Mouse (Mus musculus): ENCODE measurements around the gene Rgma. TPM values are rescaled to one million over a fixed set of nuclear protein-coding genes. Genes with fewer than 3 reads are reported as not detected.

The Rgma gene
- polyA plus RNA-seq, 2 experiments, result 0.05 to 0.06 TPM

DNA sequence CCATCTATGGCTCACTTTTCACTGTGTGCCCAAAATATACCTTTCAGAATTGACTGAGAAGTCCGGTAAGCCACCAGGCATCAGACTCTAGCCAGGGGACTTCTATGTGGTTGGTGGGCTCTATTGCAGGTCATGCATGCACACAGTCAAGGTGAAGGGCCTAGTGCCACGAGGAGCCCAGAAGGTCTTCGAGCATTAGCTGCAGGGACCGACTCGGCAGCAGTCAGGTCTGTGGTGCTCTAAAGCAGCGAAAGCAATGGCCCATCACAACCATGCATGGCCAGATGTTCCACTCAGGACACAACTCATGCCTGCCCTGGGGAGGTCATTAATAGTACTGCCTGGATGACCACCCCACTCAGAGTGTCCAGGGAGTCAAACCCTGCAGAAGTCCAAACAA lies 52.5 kb downstream of the Rgma start:
- DNase-seq (ENCODE audit: low read depth in 3 of 3, low spot score in 3 of 3) (no peak), ATAC-seq (ENCODE audit: insufficient read depth) (no peak)
- H3K9ac ChIP-seq (replicated peaks), result no peak overlapping the region
- H3K27ac ChIP-seq, result no peak overlapping the region
- H3K4me3 ChIP-seq (ENCODE audit: insufficient read depth in 1 of 2, low read depth in 2 of 2, low read length in 2 of 2), result no peak overlapping the region
- no peaks in the 10 kb centered on the region for H3K9me3 ChIP-seq (ENCODE audit: control insufficient read depth, low read length)
- H3K27me3 ChIP-seq (ENCODE audit: control insufficient read depth, insufficient read depth, low read length), result no peaks in the 10 kb centered on the region
- H3K36me3 ChIP-seq (replicated peaks; ENCODE audit: control insufficient read depth, insufficient read depth, low read depth), result peaks cover 34% of the 10 kb centered on the region
- H3K4me2 ChIP-seq (ENCODE audit: low read depth), result no peak overlapping the region
- 87% methylated on average over 6 of the region's 6 CpGs for WGBS (ENCODE audit: insufficient replicate concordance)
- no peaks in the 10 kb centered on the region for H3K4me1 ChIP-seq (replicated peaks; ENCODE audit: control insufficient read depth in 2 of 2, insufficient read depth in 2 of 2, low read length in 1 of 2)
- TF ChIP-seq CTCF (IDR thresholded peaks at IDR 0.05; ENCODE audit: low read depth), result no peak
- TF ChIP-seq EP300 (IDR thresholded peaks at IDR 0.05; ENCODE audit: low read depth), result no peak

DNA sequence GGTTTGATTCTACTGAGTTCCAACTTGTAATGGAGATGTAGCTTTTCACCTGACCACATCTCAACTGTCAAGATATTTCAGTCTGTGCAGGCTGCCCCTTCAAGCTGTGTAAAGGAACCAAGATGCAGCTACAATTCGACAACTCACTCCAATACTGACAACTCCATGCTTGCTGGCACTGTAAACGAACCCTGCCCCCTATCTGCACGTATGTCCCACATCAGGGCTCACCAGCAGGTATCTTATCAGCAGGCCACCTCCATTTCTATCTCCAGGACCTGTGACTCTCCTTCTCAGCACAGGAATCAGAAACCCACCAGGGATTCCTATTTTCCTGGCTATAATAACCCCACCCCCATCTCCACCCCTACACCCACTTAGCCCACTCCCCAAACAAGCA lies 53.2 kb downstream of the Rgma start:
- TF ChIP-seq CTCF (IDR thresholded peaks at IDR 0.05; ENCODE audit: low read depth) (0 out of 2 replicates have a peak, but pooled peaks have one; percentile 13), EP300 (IDR thresholded peaks at IDR 0.05; ENCODE audit: low read depth) (no peak)
- DNase-seq (ENCODE audit: low read depth in 3 of 3, low spot score in 3 of 3) (no peak), ATAC-seq (ENCODE audit: insufficient read depth) (no peak)
- no peak overlapping the region for H3K4me2 ChIP-seq (ENCODE audit: low read depth)
- H3K27me3 ChIP-seq (ENCODE audit: control insufficient read depth, insufficient read depth, low read length), result no peaks in the 10 kb centered on the region
- WGBS (ENCODE audit: insufficient replicate concordance), result 55% methylated on average over 3 of the region's 3 CpGs
- H3K4me3 ChIP-seq (ENCODE audit: insufficient read depth in 1 of 2, low read depth in 2 of 2, low read length in 2 of 2), result no peak overlapping the region
- no peaks in the 10 kb centered on the region for H3K9me3 ChIP-seq (ENCODE audit: control insufficient read depth, low read length)
- no peak overlapping the region for H3K9ac ChIP-seq (replicated peaks)
- no peak overlapping the region for H3K27ac ChIP-seq
- H3K4me1 ChIP-seq (replicated peaks; ENCODE audit: control insufficient read depth in 2 of 2, insufficient read depth in 2 of 2, low read length in 1 of 2), result no peaks in the 10 kb centered on the region
- H3K36me3 ChIP-seq (replicated peaks; ENCODE audit: control insufficient read depth, insufficient read depth, low read depth), result peaks cover 36% of the 10 kb centered on the region

DNA sequence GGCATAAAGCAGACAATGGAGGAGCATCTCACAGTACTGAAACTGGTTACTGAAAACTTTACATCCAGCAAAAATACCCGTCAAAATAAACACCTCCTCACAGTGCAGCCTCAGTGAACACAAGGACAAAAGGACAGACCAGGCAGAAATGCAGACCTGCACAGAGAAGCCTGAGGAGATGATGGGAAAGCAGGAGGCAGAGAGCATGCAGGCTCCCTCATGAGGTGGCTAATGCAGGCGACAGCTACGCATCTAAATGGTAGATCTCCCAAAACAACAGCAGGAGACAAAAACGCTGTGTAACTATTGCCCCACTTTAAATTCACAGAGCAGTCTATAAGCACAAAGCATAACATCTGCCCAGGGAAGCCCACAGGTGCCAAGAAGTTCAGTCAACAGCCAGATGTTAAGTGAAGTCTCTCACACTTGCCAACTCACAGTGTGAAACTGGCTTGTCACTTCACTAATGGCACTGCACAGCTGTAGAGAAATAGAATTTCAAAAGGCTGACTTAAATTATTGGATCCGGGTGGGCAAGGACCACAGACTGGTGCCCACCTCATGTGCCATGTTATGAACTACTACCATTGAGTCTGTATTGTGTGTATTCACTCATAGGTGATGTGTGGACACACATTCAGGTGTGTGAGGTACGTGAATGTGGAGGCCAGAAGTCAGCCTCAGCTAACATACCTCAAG lies 58.5 kb downstream of the Rgma start:
- Histone ChIP-seq H3K36me3 (replicated peaks; ENCODE audit: control insufficient read depth, insufficient read depth, low read depth) (peaks cover 71% of the 10 kb centered on the region), H3K4me2 (ENCODE audit: low read depth) (no peak overlapping the region), H3K4me3 (ENCODE audit: insufficient read depth in 1 of 2, low read depth in 2 of 2, low read length in 2 of 2) (no peak overlapping the region), H3K9me3 (ENCODE audit: control insufficient read depth, low read length) (no peaks in the 10 kb centered on the region), H3K9ac (replicated peaks) (no peak overlapping the region), H3K27ac (no peak overlapping the region), H3K27me3 (ENCODE audit: control insufficient read depth, insufficient read depth, low read length) (no peaks in the 10 kb centered on the region), H3K4me1 (replicated peaks; ENCODE audit: control insufficient read depth in 2 of 2, insufficient read depth in 2 of 2, low read length in 1 of 2) (no peaks in the 10 kb centered on the region)
- TF ChIP-seq EP300 (IDR thresholded peaks at IDR 0.05; ENCODE audit: low read depth) (no peak), CTCF (IDR thresholded peaks at IDR 0.05; ENCODE audit: low read depth) (no peak)
- 86% methylated on average over 6 of the region's 6 CpGs for WGBS (ENCODE audit: insufficient replicate concordance)
- DNase-seq (ENCODE audit: low read depth in 3 of 3, low spot score in 3 of 3) (no peak), ATAC-seq (ENCODE audit: insufficient read depth) (no peak)

DNA sequence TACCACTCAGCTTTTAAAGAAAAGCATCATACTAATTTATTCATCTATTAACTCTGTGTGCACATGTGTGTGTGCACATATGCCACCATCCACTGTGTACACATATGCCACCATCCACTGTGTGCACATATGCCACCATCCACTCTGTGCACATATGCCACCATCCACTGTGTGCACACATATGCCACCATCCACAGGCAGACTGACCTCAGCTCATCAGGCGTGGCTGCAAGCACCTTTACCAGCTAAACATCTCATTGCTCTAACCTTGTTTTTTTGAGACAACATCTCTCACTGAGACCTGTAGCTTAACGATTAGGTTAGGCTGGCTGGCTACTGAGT lies 59.0 kb downstream of the Rgma start:
- Histone ChIP-seq H3K9ac (replicated peaks) (no peak overlapping the region), H3K4me1 (replicated peaks; ENCODE audit: control insufficient read depth in 2 of 2, insufficient read depth in 2 of 2, low read length in 1 of 2) (no peaks in the 10 kb centered on the region), H3K9me3 (ENCODE audit: control insufficient read depth, low read length) (no peaks in the 10 kb centered on the region), H3K4me2 (ENCODE audit: low read depth) (no peak overlapping the region), H3K36me3 (replicated peaks; ENCODE audit: control insufficient read depth, insufficient read depth, low read depth) (peaks cover 71% of the 10 kb centered on the region), H3K27me3 (ENCODE audit: control insufficient read depth, insufficient read depth, low read length) (no peaks in the 10 kb centered on the region), H3K27ac (no peak overlapping the region), H3K4me3 (ENCODE audit: insufficient read depth in 1 of 2, low read depth in 2 of 2, low read length in 2 of 2) (no peak overlapping the region)
- 85% methylated on average over 2 of the region's 2 CpGs for WGBS (ENCODE audit: insufficient replicate concordance)
- TF ChIP-seq CTCF (IDR thresholded peaks at IDR 0.05; ENCODE audit: low read depth) (no peak), EP300 (IDR thresholded peaks at IDR 0.05; ENCODE audit: low read depth) (no peak)
- ATAC-seq (ENCODE audit: insufficient read depth) (no peak), DNase-seq (ENCODE audit: low read depth in 3 of 3, low spot score in 3 of 3) (no peak)

DNA sequence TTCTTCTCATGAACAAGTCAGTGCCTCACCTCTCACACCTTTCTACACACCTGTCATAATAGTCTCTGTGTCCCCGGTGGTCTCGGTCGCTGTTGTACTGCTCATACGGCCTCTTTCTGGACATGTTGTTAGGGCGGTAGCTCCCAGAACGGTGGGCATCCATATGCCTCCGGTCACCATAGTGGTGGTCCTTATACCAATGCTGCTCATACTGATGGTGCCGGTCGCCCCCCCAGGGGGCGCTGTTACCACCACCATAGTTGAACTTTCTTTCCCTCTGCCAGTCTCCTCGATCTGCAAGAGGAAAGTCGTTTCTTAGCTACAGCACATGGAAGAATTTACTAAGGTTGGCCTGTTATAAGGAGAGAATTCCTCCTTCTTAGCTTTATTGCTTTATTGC lies 60.4 kb downstream of the Rgma start:
- Histone ChIP-seq H3K4me3 (ENCODE audit: insufficient read depth in 1 of 2, low read depth in 2 of 2, low read length in 2 of 2) (no peak overlapping the region), H3K36me3 (replicated peaks; ENCODE audit: control insufficient read depth, insufficient read depth, low read depth) (peaks cover 71% of the 10 kb centered on the region), H3K27me3 (ENCODE audit: control insufficient read depth, insufficient read depth, low read length) (no peaks in the 10 kb centered on the region), H3K4me2 (ENCODE audit: low read depth) (no peak overlapping the region), H3K4me1 (replicated peaks; ENCODE audit: control insufficient read depth in 2 of 2, insufficient read depth in 2 of 2, low read length in 1 of 2) (no peaks in the 10 kb centered on the region), H3K9ac (replicated peaks) (no peak overlapping the region), H3K9me3 (ENCODE audit: control insufficient read depth, low read length) (no peaks in the 10 kb centered on the region), H3K27ac (no peak overlapping the region)
- 74% methylated on average over 12 of the region's 12 CpGs for WGBS (ENCODE audit: insufficient replicate concordance)
- ATAC-seq (ENCODE audit: insufficient read depth), result no peak
- TF ChIP-seq EP300 (IDR thresholded peaks at IDR 0.05; ENCODE audit: low read depth), result no peak
- peak; percentile 56 for TF ChIP-seq CTCF (IDR thresholded peaks at IDR 0.05; ENCODE audit: low read depth)
- no peak for DNase-seq (ENCODE audit: low read depth in 3 of 3, low spot score in 3 of 3)

All from liver, embryonic 14.5 days (tissue).